Mouse (Mus musculus) kidney, embryonic 14.5 days (tissue): Measurements from ENCODE around the gene Wdr34. TPM values are rescaled to one million over a fixed set of nuclear protein-coding genes. Genes with fewer than 3 reads are reported as not detected.

Experiments
- ATAC-seq: fragments of 200-750 bp; cut with Nextera tagmentation; 2 replicates; pipeline ENCODE4 v1.8.0; 2017; ENCODE audit warnings: moderate number of reproducible peaks, mild to moderate bottlenecking, moderate TSS enrichment, moderate library complexity; ENCODE audit not compliant: low FRiP score, low TSS enrichment
- H3K27ac ChIP-seq: fragments of 300-500 bp; sonication (generic); 2 replicates; pipeline ENCODE4 v1.5.1; 2014; ENCODE audit warnings: low read depth, mild to moderate bottlenecking, low read length, moderate library complexity, mixed read lengths
- H3K27me3 ChIP-seq: fragments of 300-500 bp; sonication (generic); 2 replicates; pipeline ENCODE4 v1.6.1; 2014; ENCODE audit warnings: mild to moderate bottlenecking, low read length; ENCODE audit not compliant: control insufficient read depth, insufficient read depth
- H3K36me3 ChIP-seq: fragments of 300-500 bp; sonication (generic); 2 replicates; pipeline ENCODE4 v1.6.1; 2014; ENCODE audit warnings: low read length, mixed read lengths; ENCODE audit not compliant: control insufficient read depth, insufficient read depth
- H3K4me1 ChIP-seq: fragments of 300-500 bp; sonication (generic); 2 replicates; pipeline ENCODE4 v1.6.1; 2014; ENCODE audit warnings: low read length, mixed read lengths; ENCODE audit not compliant: control insufficient read depth, insufficient read depth
- H3K4me2 ChIP-seq: fragments of 300-500 bp; sonication (generic); replicated peaks from 2 replicates; pipeline ENCODE4 v1.6.1; 2014; ENCODE audit warnings: low read depth, mild to moderate bottlenecking, low read length
- H3K4me3 ChIP-seq: fragments of 300-500 bp; sonication (generic); 2 replicates; pipeline ENCODE4 v1.5.1; 2014; ENCODE audit warnings: mild to moderate bottlenecking, low read length
- H3K9ac ChIP-seq: fragments of 300-500 bp; sonication (generic); 2 replicates; pipeline ENCODE4 v1.6.1; 2014; ENCODE audit warnings: low read depth, mild to moderate bottlenecking, low read length, moderate library complexity
- H3K9me3 ChIP-seq: fragments of 300-500 bp; sonication (generic); 2 replicates; pipeline ENCODE4 v1.6.1; 2016; ENCODE audit warnings: low read length; ENCODE audit not compliant: control insufficient read depth
- WGBS: fragments of 180-500 bp; shearing (Covaris S2); extraction: QIAGEN DNeasy Blood & Tissue Kit; methylation state at CpG from one replicate; pipeline ENCODE4 v1.1.7; 2014; 5-methylcytosine and 5-hydroxymethylcytosine counted together
- microRNA-seq: library from miRNA; unstranded; fragments of <30 nt; microRNA quantifications from one replicate; pipeline ENCODE4, GENCODE M21; 2016
- polyA plus RNA-seq: library from polyadenylated mRNA; unstranded; fragments of >200 nt; fragmentation: Nextera tagmentation; extraction: Ambion mirVana; gene quantifications from 2 replicates; pipeline ENCODE4 v1.2.1, GENCODE M21; 2014

The Wdr34 gene
- polyA plus RNA-seq, 1 experiment from 2014 or later = 42.6 TPM

DNA sequence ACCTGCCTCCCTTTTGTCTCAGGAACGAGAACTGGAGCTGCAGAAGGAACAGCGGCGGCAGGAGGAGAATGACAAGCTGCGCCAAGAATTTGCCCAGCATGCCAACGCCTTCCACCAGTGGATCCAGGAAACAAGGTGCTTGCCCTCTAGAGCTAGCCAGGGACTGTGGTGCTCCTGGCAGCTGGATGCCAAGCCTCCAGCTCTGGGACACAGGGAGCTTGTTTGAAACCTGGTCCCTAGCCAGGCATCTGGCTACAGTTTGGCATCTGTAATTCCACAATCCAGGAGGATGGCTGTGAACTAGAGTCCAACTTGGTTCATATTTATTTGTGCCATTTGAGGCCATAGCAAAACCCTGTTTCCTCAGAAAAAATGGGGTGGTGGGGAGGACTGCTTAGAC lies 21.7 kb downstream of the Wdr34 start:
- Histone ChIP-seq H3K4me2 (no peak overlapping the region), H3K27me3 (no peaks in the 10 kb centered on the region), H3K4me1 (no peaks in the 10 kb centered on the region), H3K9ac (no peak overlapping the region), H3K9me3 (no peaks in the 10 kb centered on the region), H3K36me3 (peaks cover 100% of the 10 kb centered on the region), H3K4me3 (no peak overlapping the region), H3K27ac (no peak overlapping the region)
- WGBS = 95% methylated on average over 5 of the region's 5 CpGs
- ATAC-seq = no peak

DNA sequence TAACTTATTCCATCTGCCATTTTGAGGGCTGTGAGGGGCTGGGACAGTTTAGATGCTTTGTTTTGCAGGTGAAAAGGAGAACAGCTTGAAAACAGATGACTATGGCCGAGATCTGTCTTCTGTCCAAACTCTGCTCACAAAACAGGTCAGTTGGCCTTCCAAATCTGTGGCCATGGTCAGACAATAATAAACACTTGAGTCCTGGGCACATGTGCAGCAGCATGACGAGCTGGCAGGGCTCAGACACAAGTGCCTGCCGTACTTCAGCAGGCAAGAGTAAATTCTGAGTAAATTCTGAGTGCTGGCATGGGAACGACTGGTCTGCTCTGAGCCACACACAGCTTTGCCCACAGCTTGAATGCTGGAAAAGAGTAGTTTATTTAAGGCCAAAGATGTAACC lies 23.2 kb downstream of the Wdr34 start:
- Histone ChIP-seq H3K9ac (no peak overlapping the region), H3K4me3 (no peak overlapping the region), H3K4me1 (no peaks in the 10 kb centered on the region), H3K36me3 (peaks cover 100% of the 10 kb centered on the region), H3K27me3 (no peaks in the 10 kb centered on the region), H3K4me2 (no peak overlapping the region), H3K27ac (no peak overlapping the region), H3K9me3 (no peaks in the 10 kb centered on the region)
- 92% methylated on average over 4 of the region's 4 CpGs for whole genome bisulfite sequencing
- no peak for ATAC-seq

DNA sequence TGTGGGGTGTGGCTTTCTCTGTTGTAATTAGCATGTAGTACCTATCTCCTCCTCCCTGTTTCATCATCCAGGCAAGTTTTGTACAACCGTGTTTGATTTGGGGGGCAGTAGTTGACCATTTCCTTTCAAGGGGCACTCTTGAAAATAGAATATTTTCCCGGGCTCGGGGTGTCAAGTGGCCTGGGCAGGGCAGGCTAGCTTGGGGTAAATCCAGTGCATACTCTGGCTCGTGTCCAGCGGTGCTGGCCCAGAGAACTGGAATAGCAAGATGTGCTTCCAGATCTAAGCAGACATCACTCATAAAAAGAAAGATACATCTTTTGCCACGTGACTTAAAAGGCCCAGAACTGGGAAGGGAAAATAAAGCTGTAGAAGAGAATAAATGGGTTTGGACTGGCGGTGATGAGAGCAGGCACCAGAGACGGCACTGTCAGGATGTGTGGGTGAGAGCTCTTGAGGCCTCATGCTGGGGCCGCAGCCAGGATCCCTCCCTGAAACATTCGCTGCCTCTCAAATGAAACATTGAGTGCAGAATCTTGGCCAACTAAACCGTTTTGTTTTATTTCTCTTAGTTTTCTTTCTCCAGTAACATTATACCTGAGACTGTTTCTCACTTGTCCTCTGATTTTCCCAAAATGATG lies 34.2 kb downstream of the Wdr34 start:
- Histone ChIP-seq H3K27me3 (no peaks in the 10 kb centered on the region), H3K4me3 (no peak overlapping the region), H3K4me2 (no peak overlapping the region), H3K4me1 (no peaks in the 10 kb centered on the region), H3K36me3 (peaks cover 97% of the 10 kb centered on the region), H3K9me3 (no peaks in the 10 kb centered on the region), H3K27ac (no peak overlapping the region), H3K9ac (no peak overlapping the region)
- 89% methylated on average over 11 of the region's 11 CpGs for WGBS
- no peak for ATAC-seq

DNA sequence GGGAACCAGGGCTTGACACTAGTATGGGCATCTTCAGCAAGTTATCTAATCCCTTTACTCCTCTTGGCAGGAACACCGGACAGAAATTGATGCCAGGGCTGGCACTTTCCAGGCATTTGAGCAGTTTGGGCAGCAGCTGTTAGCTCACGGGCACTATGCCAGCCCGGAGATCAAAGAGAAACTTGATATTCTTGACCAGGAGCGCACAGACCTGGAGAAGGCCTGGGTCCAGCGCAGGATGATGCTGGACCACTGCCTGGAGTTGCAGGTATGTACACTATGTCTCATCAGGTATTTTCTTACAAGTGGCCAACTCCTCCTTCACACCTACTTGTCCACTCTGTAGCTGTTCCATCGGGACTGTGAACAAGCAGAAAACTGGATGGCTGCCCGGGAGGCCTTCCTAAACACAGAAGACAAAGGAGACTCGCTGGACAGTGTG lies 37.8 kb downstream of the Wdr34 start:
- Histone ChIP-seq H3K9me3 (no peaks in the 10 kb centered on the region), H3K4me1 (no peaks in the 10 kb centered on the region), H3K27ac (no peak overlapping the region), H3K4me3 (no peak overlapping the region), H3K4me2 (no peak overlapping the region), H3K27me3 (no peaks in the 10 kb centered on the region), H3K36me3 (peaks cover 99% of the 10 kb centered on the region), H3K9ac (no peak overlapping the region)
- ATAC-seq = no peak
- WGBS = 93% methylated on average over 8 of the region's 8 CpGs

DNA sequence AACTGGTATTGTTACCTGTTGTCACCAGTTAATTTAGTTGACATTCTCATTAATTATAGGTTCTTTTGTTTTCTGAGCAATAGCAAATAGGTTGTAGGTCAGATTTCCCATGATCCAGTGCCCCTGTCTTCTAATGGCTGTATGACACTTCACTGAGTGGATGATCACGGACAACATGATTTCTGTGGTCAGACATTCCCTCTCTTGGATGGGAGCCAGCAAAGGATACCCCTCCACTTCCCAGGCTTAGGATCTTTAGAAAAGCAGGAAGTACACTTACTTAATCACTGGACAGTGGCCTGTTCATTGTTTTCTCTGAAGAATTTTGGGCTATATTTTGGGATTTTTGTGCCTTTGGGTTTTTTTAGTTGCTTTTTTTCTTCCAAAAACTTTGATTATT lies 39.6 kb downstream of the Wdr34 start:
- 61% methylated on average over 1 of the region's 1 CpGs for WGBS
- no peak overlapping the region for H3K9ac ChIP-seq
- no peak overlapping the region for H3K4me2 ChIP-seq
- H3K27me3 ChIP-seq = no peaks in the 10 kb centered on the region
- H3K9me3 ChIP-seq = no peaks in the 10 kb centered on the region
- no peak overlapping the region for H3K4me3 ChIP-seq
- H3K27ac ChIP-seq = no peak overlapping the region
- no peak for ATAC-seq
- peaks cover 92% of the 10 kb centered on the region for H3K36me3 ChIP-seq
- H3K4me1 ChIP-seq = no peaks in the 10 kb centered on the region

DNA sequence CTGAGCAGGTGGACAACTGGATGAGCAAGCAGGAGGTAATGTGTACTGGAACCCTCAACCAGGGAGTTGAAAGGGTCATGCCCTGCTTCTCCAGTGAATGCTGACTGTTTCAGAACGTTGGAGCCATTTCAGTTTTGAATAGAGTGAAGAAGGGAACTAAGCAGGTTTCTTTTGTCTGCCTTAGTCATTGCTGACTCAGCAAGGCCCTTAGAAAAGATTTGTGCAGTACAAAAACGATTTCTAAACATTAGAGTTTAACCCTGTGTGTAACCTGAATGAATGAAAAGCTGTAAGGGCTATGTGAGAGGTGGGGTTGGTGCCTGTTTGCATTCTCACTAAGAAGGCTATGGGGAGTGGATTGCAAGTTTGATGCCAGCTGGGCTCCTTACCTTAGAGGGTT lies 56.7 kb downstream of the Wdr34 start:
- no peak for ATAC-seq
- H3K36me3 ChIP-seq = peaks cover 98% of the 10 kb centered on the region
- WGBS = 56% methylated on average over 2 of the region's 2 CpGs

More for the DNA sequence above, 56.7 kb downstream of the Wdr34 start:
- Histone ChIP-seq H3K27ac (no peak overlapping the region), H3K9me3 (no peaks in the 10 kb centered on the region), H3K4me1 (no peaks in the 10 kb centered on the region), H3K9ac (no peak overlapping the region), H3K4me2 (no peak overlapping the region), H3K4me3 (no peak overlapping the region), H3K27me3 (no peaks in the 10 kb centered on the region)

Small RNA genes within 50 kb of the gene (microRNA-seq; reads per million reads assigned to microRNA genes)
- gene Mir6997 = 0.63 reads per million

Other genes starting within 250 kb of the Wdr34 start
- 9.1 and 11.4 TPM in 2 replicates for gene Slc27a4, start 246.2 kb downstream of the Wdr34 start, polyA plus RNA-seq
- 27.3 and 29.2 TPM in 2 replicates for gene Urm1, start 228.8 kb downstream of the Wdr34 start, polyA plus RNA-seq
- 8.9 and 15.6 TPM in 2 replicates for gene Cercam, start 179.7 kb downstream of the Wdr34 start, polyA plus RNA-seq
- 43.8 and 79.9 TPM in 2 replicates for gene Odf2, start 159.7 kb downstream of the Wdr34 start, polyA plus RNA-seq
- 43.8 and 57.9 TPM in 2 replicates for gene Gle1, start 113.5 kb downstream of the Wdr34 start, polyA plus RNA-seq
- 121 and 136 TPM in 2 replicates for gene Sptan1, start 83.3 kb downstream of the Wdr34 start, polyA plus RNA-seq
- 647 and 702 TPM in 2 replicates for gene Set, start 8.5 kb upstream of the Wdr34 start, polyA plus RNA-seq
- gene Pkn3, start 28.8 kb upstream of the Wdr34 start, polyA plus RNA-seq = 7.8 and 9.1 TPM in 2 replicates
- gene Zdhhc12, start 44.8 kb upstream of the Wdr34 start, polyA plus RNA-seq = 36.3 and 40.9 TPM in 2 replicates
- gene Zer1, start 75.7 kb upstream of the Wdr34 start, polyA plus RNA-seq = 9.4 and 11.9 TPM in 2 replicates
- 11.1 and 15.3 TPM in 2 replicates for gene Tbc1d13, start 84.9 kb upstream of the Wdr34 start, polyA plus RNA-seq
- 20.3 and 22.1 TPM in 2 replicates for gene Endog, start 122.6 kb upstream of the Wdr34 start, polyA plus RNA-seq
- gene Spout1, start 129.6 kb upstream of the Wdr34 start, polyA plus RNA-seq = 58.2 and 77.0 TPM in 2 replicates
- gene Kyat1, start 157.0 kb upstream of the Wdr34 start, polyA plus RNA-seq = 10.0 and 11.4 TPM in 2 replicates
- gene Lrrc8a, start 188.8 kb upstream of the Wdr34 start, polyA plus RNA-seq = 49.4 and 51.1 TPM in 2 replicates
- gene Gm28035, start 191.7 kb upstream of the Wdr34 start, polyA plus RNA-seq = 0.07 and 0.26 TPM in 2 replicates
- 7.7 and 11.5 TPM in 2 replicates for gene Phyhd1, start 217.3 kb upstream of the Wdr34 start, polyA plus RNA-seq
- not detected in 2 replicates for gene Gm28038, start 232.2 kb upstream of the Wdr34 start, polyA plus RNA-seq
- gene Dolk, start 237.5 kb upstream of the Wdr34 start, polyA plus RNA-seq = 25.2 and 34.4 TPM in 2 replicates
- gene Nup188, start 237.5 kb upstream of the Wdr34 start, polyA plus RNA-seq = 35.2 and 54.4 TPM in 2 replicates